Mouse (Mus musculus) gastrocnemius, adult 2 months (tissue): ENCODE results near the gene Cpeb3. TPM values are rescaled to one million over a fixed set of nuclear protein-coding genes. Genes with fewer than 3 reads are reported as not detected.
"Not testable (repeated sequence)": the region's sequence is repeated elsewhere in the genome, so short reads cannot be mapped to it uniquely, and the experiment has no call there.

Experiments used
- DNase-seq: peaks from one replicate; pipeline ENCODE4 v3.0.0; 2022
- H3K27ac ChIP-seq: fragments of 200-600 bp; 2 replicates; pipeline ENCODE4 v1.8.1; 2022; ENCODE audit warnings: mild to moderate bottlenecking
- H3K4me3 ChIP-seq: fragments of 200-600 bp; 2 replicates; pipeline ENCODE4 v1.8.1; 2022; ENCODE audit warnings: mild to moderate bottlenecking, moderate library complexity
- CTCF ChIP-seq: fragments of 200-600 bp; IDR thresholded peaks from 2 replicates; pipeline ENCODE4 v1.8.1; 2022; ENCODE audit warnings: antibody characterized with exemption, mild to moderate bottlenecking, moderate library complexity
- intact Hi-C: fragments of 180-260 bp; cut with DNase I; formaldehyde crosslinking; loops from one replicate; pipeline ENCODE4 v1.15.1; 2025
- total RNA-seq, 2 experiments: library from RNA; stranded (reverse); gene quantifications; 2 replicates each; pipeline ENCODE4 v1.2.3; 2021

Cpeb3 gene
- total RNA-seq, 2 experiments from 2014 or later, result 56.0 to 64.8 TPM

GRCm38 (mm10) chr19:37233561-37234539, 25.4 kb upstream of the Cpeb3 start:
- H3K4me3 ChIP-seq, result peak overlapping the region; percentile 62
- H3K27ac ChIP-seq, result no peak overlapping the region
- no peak for TF ChIP-seq CTCF
- intact Hi-C loops, result no loop called here
- peak; percentile 32 for DNase-seq

GRCm38 (mm10) chr19:37232598-37232997, 24.2 kb upstream of the Cpeb3 start:
- H3K27ac ChIP-seq, DNase-seq, intact Hi-C loops: not testable (repeated sequence)

GRCm38 (mm10) chr19:37225197-37225862, 16.9 kb upstream of the Cpeb3 start:
- Histone ChIP-seq H3K4me3 (no peak overlapping the region), H3K27ac (no peak overlapping the region)
- no peak for DNase-seq
- TF ChIP-seq CTCF, result no peak
- intact Hi-C loops, result no loop called here

More at GRCm38 (mm10) chr19:37232598-37232997, 24.2 kb upstream of the Cpeb3 start:
- not testable (repeated sequence) for H3K4me3 ChIP-seq

GRCm38 (mm10) chr19:37214711-37215110, 6.3 kb upstream of the Cpeb3 start:
- DNase-seq, result no peak
- intact Hi-C loops, result no loop called here
- no peak for TF ChIP-seq CTCF
- no peak overlapping the region for H3K4me3 ChIP-seq
- no peak overlapping the region for H3K27ac ChIP-seq

GRCm38 (mm10) chr19:37211416-37211815, 3.0 kb upstream of the Cpeb3 start:
- TF ChIP-seq CTCF, result no peak

GRCm38 (mm10) chr19:37210457-37210856, 2.1 kb upstream of the Cpeb3 start:
- intact Hi-C loops, result no loop called here
- TF ChIP-seq CTCF, result no peak
- H3K27ac ChIP-seq, result peak overlapping the region; percentile 79

More at GRCm38 (mm10) chr19:37211416-37211815, 3.0 kb upstream of the Cpeb3 start:
- intact Hi-C loops, result no loop called here
- H3K27ac ChIP-seq, result peak overlapping the region; percentile 79
- peak; percentile 67 for DNase-seq
- H3K4me3 ChIP-seq, result no peak overlapping the region

GRCm38 (mm10) chr19:37209467-37210128, 1.2 kb upstream of the Cpeb3 start:
- intact Hi-C loops, result loop anchor here (5.0 kb wide), 1 partner anchor 132 kb away; no protein-coding TSS in a partner anchor
- peak; percentile 47 for TF ChIP-seq CTCF
- no peak for DNase-seq
- Histone ChIP-seq H3K27ac (peak overlapping the region; percentile 79; the same call in 1 of the 2 replicates), H3K4me3 (0 out of 2 replicates have a peak overlapping the region, but pooled peaks have one; percentile 13)

More at GRCm38 (mm10) chr19:37210457-37210856, 2.1 kb upstream of the Cpeb3 start:
- H3K4me3 ChIP-seq, result no peak overlapping the region
- DNase-seq, result no peak

GRCm38 (mm10) chr19:37208986-37209385, 585 bp upstream of the Cpeb3 start:
- Histone ChIP-seq H3K4me3 (peak overlapping the region; percentile 93), H3K27ac (peak overlapping the region; percentile 98)
- DNase-seq, result no peak
- TF ChIP-seq CTCF, result no peak
- intact Hi-C loops, result loop anchor here (5.0 kb wide), 1 partner anchor 132 kb away; no protein-coding TSS in a partner anchor

GRCm38 (mm10) chr19:37207303-37208175, 862 bp downstream of the Cpeb3 start, which contains the start of gene March5:
Gene March5 (plus strand): TSS chr19:37207543.
- TF ChIP-seq CTCF, result peak; percentile 50

GRCm38 (mm10) chr19:37206641-37207302, 1.6 kb downstream of the Cpeb3 start:
- peak overlapping the region; percentile 98 for H3K27ac ChIP-seq
- intact Hi-C loops, result loop anchor here (1.0 to 5.0 kb wide), 3 partner anchors 32 to 156 kb away; no protein-coding TSS in a partner anchor
- peak; percentile 73 for DNase-seq
- no peak for TF ChIP-seq CTCF
- H3K4me3 ChIP-seq, result peak overlapping the region; percentile 93

More at GRCm38 (mm10) chr19:37207303-37208175, 862 bp downstream of the Cpeb3 start, which contains the start of gene March5:
- intact Hi-C loops, result loop anchor here (1.0 to 5.0 kb wide), 3 partner anchors 33 to 157 kb away; no protein-coding TSS in a partner anchor
- Histone ChIP-seq H3K27ac (peak within 1 kb of the TSS; percentile 98), H3K4me3 (peak within 1 kb of the TSS; percentile 93)
- peak; percentile 96 for DNase-seq

GRCm38 (mm10) chr19:37205155-37205554, 3.2 kb downstream of the Cpeb3 start:
- DNase-seq, H3K4me3 ChIP-seq: not testable (repeated sequence)
- H3K27ac ChIP-seq, result peak overlapping the region; percentile 98; the same call in 1 of the 2 replicates
- intact Hi-C loops, result loop anchor here (5.0 kb wide), 1 partner anchor 128 kb away; no protein-coding TSS in a partner anchor
